Mouse (Mus musculus): ENCODE measurements at regions not wholly inside any gene's neighbourhood (a gene's known extent, or its start where the extent isn't known, plus 50 kb on each side); places are given as distances from the start of the nearest gene placed in this dataset.

GRCm38 (mm10) chr7:39659597-39659996, 142.0 kb downstream of the Zfp619 start:
- Histone ChIP-seq H3K9me3 (ENCODE audit: control insufficient read depth, low read length) (no peaks in the 10 kb centered on the region), H3K4me3 (ENCODE audit: insufficient read depth in 1 of 2, low read depth in 2 of 2, low read length in 2 of 2) (no peak overlapping the region), H3K36me3 (replicated peaks; ENCODE audit: control insufficient read depth, insufficient read depth, low read depth) (no peaks in the 10 kb centered on the region), H3K27ac (no peak overlapping the region), H3K4me1 (replicated peaks; ENCODE audit: control insufficient read depth in 2 of 2, insufficient read depth in 2 of 2, low read length in 1 of 2) (peaks cover 0 to 5% of the 10 kb centered on the region in 2 experiments; a peak in 2 of 4 replicates), H3K4me2 (ENCODE audit: low read depth) (no peak overlapping the region), H3K9ac (replicated peaks) (no peak overlapping the region), H3K27me3 (ENCODE audit: control insufficient read depth, insufficient read depth, low read length) (no peaks in the 10 kb centered on the region)
- no peak for ATAC-seq (ENCODE audit: insufficient read depth)
- WGBS (ENCODE audit: insufficient replicate concordance), result 21% methylated on average over 5 of the region's 5 CpGs
- TF ChIP-seq CTCF (IDR thresholded peaks at IDR 0.05; ENCODE audit: low read depth), result no peak
- TF ChIP-seq EP300 (IDR thresholded peaks at IDR 0.05; ENCODE audit: low read depth), result no peak
- no peak for DNase-seq (ENCODE audit: low read depth in 3 of 3, low spot score in 3 of 3)

DNA sequence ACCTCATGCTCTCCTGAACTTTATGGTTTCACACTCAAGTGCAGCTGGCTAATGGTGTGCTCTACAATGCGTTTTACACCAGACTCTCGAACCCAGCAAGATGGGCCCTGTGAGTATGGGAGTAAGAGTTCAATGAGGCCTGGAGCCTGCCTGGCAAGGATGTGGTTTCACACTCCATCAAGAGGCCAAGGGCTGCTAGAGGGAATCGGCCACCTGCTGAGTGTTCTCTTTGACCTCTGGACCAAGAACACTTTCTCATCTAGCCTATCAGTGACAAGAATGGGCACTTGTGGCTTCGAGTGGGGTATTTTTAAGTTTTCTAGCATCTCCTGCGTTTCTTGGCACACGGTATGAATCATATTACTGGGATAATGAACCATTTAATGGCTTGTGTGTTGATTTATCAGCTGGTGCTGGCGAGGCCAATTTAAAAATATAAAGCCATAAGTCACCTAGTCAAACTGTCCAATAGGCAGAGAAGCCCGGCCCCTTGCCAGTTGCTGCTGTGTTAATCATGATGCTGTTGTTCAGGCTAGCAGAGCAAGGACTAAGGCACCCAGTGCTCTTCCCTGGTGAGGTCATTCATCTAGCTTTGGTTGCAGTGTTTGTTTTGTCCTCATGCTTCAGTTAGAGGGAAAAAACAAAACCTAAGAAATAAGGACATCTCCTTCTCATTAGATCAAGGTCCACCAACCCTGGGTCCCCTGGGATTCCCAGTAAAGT, 157.7 kb downstream of the Zfp619 start:
- Histone ChIP-seq H3K4me3 (ENCODE audit: insufficient read depth in 1 of 2, low read depth in 2 of 2, low read length in 2 of 2) (no peak overlapping the region), H3K9me3 (ENCODE audit: control insufficient read depth, low read length) (no peaks in the 10 kb centered on the region), H3K4me2 (ENCODE audit: low read depth) (no peak overlapping the region), H3K27me3 (ENCODE audit: control insufficient read depth, insufficient read depth, low read length) (no peaks in the 10 kb centered on the region), H3K9ac (replicated peaks) (no peak overlapping the region), H3K27ac (no peak overlapping the region), H3K4me1 (replicated peaks; ENCODE audit: control insufficient read depth in 2 of 2, insufficient read depth in 2 of 2, low read length in 1 of 2) (no peaks in the 10 kb centered on the region), H3K36me3 (replicated peaks; ENCODE audit: control insufficient read depth, insufficient read depth, low read depth) (no peaks in the 10 kb centered on the region)
- TF ChIP-seq EP300 (IDR thresholded peaks at IDR 0.05; ENCODE audit: low read depth), result no peak
- TF ChIP-seq CTCF (IDR thresholded peaks at IDR 0.05; ENCODE audit: low read depth), result no peak
- 53% methylated on average over 8 of the region's 8 CpGs for WGBS (ENCODE audit: insufficient replicate concordance)
- DNase-seq (ENCODE audit: low read depth in 3 of 3, low spot score in 3 of 3) (no peak), ATAC-seq (ENCODE audit: insufficient read depth) (no peak)

DNA sequence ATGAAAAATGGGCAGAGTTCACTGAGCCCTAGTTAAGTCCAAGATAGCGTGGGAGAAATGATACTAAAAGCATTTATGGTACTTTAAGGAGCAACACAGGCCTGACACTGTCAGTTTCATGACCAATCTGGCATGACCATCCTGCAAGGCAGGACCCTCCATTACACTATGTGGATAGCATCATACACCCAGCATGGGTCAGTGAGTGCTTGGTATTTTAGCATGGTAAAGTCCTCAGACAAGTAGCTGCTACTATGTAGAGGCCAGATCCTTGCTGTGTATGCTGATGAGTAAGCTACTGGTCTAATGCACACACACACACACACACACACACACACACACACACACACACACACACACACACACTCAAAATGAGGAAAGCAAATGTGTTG, 158.3 kb downstream of the Zfp619 start:
- Histone ChIP-seq H3K27me3 (ENCODE audit: control insufficient read depth, insufficient read depth, low read length) (no peaks in the 10 kb centered on the region), H3K4me1 (replicated peaks; ENCODE audit: control insufficient read depth in 2 of 2, insufficient read depth in 2 of 2, low read length in 1 of 2) (no peaks in the 10 kb centered on the region), H3K9me3 (ENCODE audit: control insufficient read depth, low read length) (no peaks in the 10 kb centered on the region), H3K27ac (no peak overlapping the region), H3K9ac (replicated peaks) (no peak overlapping the region), H3K36me3 (replicated peaks; ENCODE audit: control insufficient read depth, insufficient read depth, low read depth) (no peaks in the 10 kb centered on the region), H3K4me3 (ENCODE audit: insufficient read depth in 1 of 2, low read depth in 2 of 2, low read length in 2 of 2) (no peak overlapping the region), H3K4me2 (ENCODE audit: low read depth) (no peak overlapping the region)
- TF ChIP-seq EP300 (IDR thresholded peaks at IDR 0.05; ENCODE audit: low read depth) (no peak), CTCF (IDR thresholded peaks at IDR 0.05; ENCODE audit: low read depth) (no peak)
- 26% methylated on average over 1 of the region's 1 CpGs for WGBS (ENCODE audit: insufficient replicate concordance)
- DNase-seq (ENCODE audit: low read depth in 3 of 3, low spot score in 3 of 3) (no peak), ATAC-seq (ENCODE audit: insufficient read depth) (no peak)

DNA sequence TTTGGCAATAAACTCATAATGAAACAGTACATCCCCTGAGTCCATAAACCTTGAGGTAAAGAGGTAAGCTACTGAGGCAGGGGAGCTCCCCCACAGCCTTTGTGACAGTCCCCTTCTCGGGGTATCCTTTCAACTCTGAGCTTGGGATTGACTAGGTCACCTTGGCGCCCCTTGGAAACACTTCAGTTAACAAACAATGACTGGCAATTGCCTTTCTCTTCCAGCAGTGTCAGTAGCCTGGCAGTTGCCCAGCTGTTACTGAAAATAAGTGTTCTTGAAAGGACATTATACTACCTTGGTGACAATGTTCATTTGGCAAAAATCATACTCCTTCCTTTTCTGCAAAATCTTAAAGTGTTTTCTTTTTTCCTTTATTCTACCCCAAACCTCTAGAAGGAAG, 162.8 kb downstream of the Zfp619 start:
- no peaks in the 10 kb centered on the region for H3K9me3 ChIP-seq (ENCODE audit: control insufficient read depth, low read length)
- TF ChIP-seq CTCF (IDR thresholded peaks at IDR 0.05; ENCODE audit: low read depth) (no peak), EP300 (IDR thresholded peaks at IDR 0.05; ENCODE audit: low read depth) (no peak)
- DNase-seq (ENCODE audit: low read depth in 3 of 3, low spot score in 3 of 3) (no peak), ATAC-seq (ENCODE audit: insufficient read depth) (no peak)
- no peak overlapping the region for H3K9ac ChIP-seq (replicated peaks)
- no peak overlapping the region for H3K4me2 ChIP-seq (ENCODE audit: low read depth)
- H3K4me3 ChIP-seq (ENCODE audit: insufficient read depth in 1 of 2, low read depth in 2 of 2, low read length in 2 of 2), result no peak overlapping the region
- H3K27ac ChIP-seq, result no peak overlapping the region
- no peaks in the 10 kb centered on the region for H3K4me1 ChIP-seq (replicated peaks; ENCODE audit: control insufficient read depth in 2 of 2, insufficient read depth in 2 of 2, low read length in 1 of 2)
- no peaks in the 10 kb centered on the region for H3K36me3 ChIP-seq (replicated peaks; ENCODE audit: control insufficient read depth, insufficient read depth, low read depth)
- 36% methylated on average over 2 of the region's 2 CpGs for WGBS (ENCODE audit: insufficient replicate concordance)
- no peaks in the 10 kb centered on the region for H3K27me3 ChIP-seq (ENCODE audit: control insufficient read depth, insufficient read depth, low read length)

- 50% methylated on average over 2 of the region's 2 CpGs for WGBS (ENCODE audit: insufficient replicate concordance)
- Histone ChIP-seq H3K4me1 (replicated peaks; ENCODE audit: control insufficient read depth in 2 of 2, insufficient read depth in 2 of 2, low read length in 1 of 2) (no peaks in the 10 kb centered on the region), H3K36me3 (replicated peaks; ENCODE audit: control insufficient read depth, insufficient read depth, low read depth) (no peaks in the 10 kb centered on the region), H3K4me3 (ENCODE audit: insufficient read depth in 1 of 2, low read depth in 2 of 2, low read length in 2 of 2) (no peak overlapping the region), H3K27me3 (ENCODE audit: control insufficient read depth, insufficient read depth, low read length) (no peaks in the 10 kb centered on the region), H3K27ac (no peak overlapping the region), H3K4me2 (ENCODE audit: low read depth) (no peak overlapping the region), H3K9me3 (ENCODE audit: control insufficient read depth, low read length) (no peaks in the 10 kb centered on the region), H3K9ac (replicated peaks) (no peak overlapping the region)
- no peak for TF ChIP-seq CTCF (IDR thresholded peaks at IDR 0.05; ENCODE audit: low read depth)
- TF ChIP-seq EP300 (IDR thresholded peaks at IDR 0.05; ENCODE audit: low read depth), result no peak
- DNase-seq (ENCODE audit: low read depth in 3 of 3, low spot score in 3 of 3) (no peak), ATAC-seq (ENCODE audit: insufficient read depth) (no peak)
Measured at GRCm38 (mm10) chr7:39696589-39696988, 179.0 kb downstream of the Zfp619 start.
